Mouse (Mus musculus) limb, embryonic 14.5 days (tissue): ENCODE measurements around the gene Golgb1. TPM values are rescaled to one million over a fixed set of nuclear protein-coding genes. Genes with fewer than 3 reads are reported as not detected.

Experiments
- ATAC-seq: fragments of 200-750 bp; cut with Nextera tagmentation; 2 replicates; pipeline ENCODE4 v1.8.0; 2017; ENCODE audit warnings: low read depth, moderate number of reproducible peaks, moderate TSS enrichment; ENCODE audit not compliant: low FRiP score
- DNase-seq: peaks from one replicate; pipeline ENCODE4 v3.0.0-alpha.2; 2015; ENCODE audit warnings: low spot score
- H3K27ac ChIP-seq: fragments of 300-500 bp; sonication (generic); replicated peaks from 2 replicates; pipeline ENCODE4 v1.5.1; 2014; ENCODE audit warnings: low read depth, mild to moderate bottlenecking, low read length, moderate library complexity, mixed read lengths
- H3K27me3 ChIP-seq: fragments of 300-500 bp; sonication (generic); 2 replicates; pipeline ENCODE4 v1.6.1; 2014; ENCODE audit warnings: low read length, mixed read lengths; ENCODE audit not compliant: control insufficient read depth, insufficient read depth
- H3K36me3 ChIP-seq: fragments of 300-500 bp; sonication (generic); 2 replicates; pipeline ENCODE4 v1.6.1; 2014; ENCODE audit warnings: mild to moderate bottlenecking, low read length, moderate library complexity, mixed read lengths; ENCODE audit not compliant: control insufficient read depth, insufficient read depth
- H3K4me1 ChIP-seq: fragments of 300-500 bp; sonication (generic); 2 replicates; pipeline ENCODE4 v1.6.1; 2014; ENCODE audit warnings: antibody characterized with exemption, low read length, mixed read lengths; ENCODE audit not compliant: control insufficient read depth, insufficient read depth
- H3K4me2 ChIP-seq: fragments of 300-500 bp; sonication (generic); replicated peaks from 2 replicates; pipeline ENCODE4 v1.6.1; 2014; ENCODE audit warnings: low read depth, mild to moderate bottlenecking, low read length, moderate library complexity; ENCODE audit not compliant: severe bottlenecking
- H3K4me3 ChIP-seq: fragments of 300-500 bp; sonication (generic); replicated peaks from 2 replicates; pipeline ENCODE4 v1.5.1; 2014; ENCODE audit warnings: low read length
- H3K9ac ChIP-seq: fragments of 300-500 bp; sonication (generic); 2 replicates; pipeline ENCODE4 v1.6.1; 2014; ENCODE audit warnings: mild to moderate bottlenecking, low read depth, low read length, moderate library complexity; ENCODE audit not compliant: severe bottlenecking
- H3K9me3 ChIP-seq: fragments of 300-500 bp; sonication (generic); 2 replicates; pipeline ENCODE4 v1.6.1; 2016; ENCODE audit warnings: low read length; ENCODE audit not compliant: control insufficient read depth
- POLR2A ChIP-seq: fragments of 200-500 bp; IDR thresholded peaks from 2 replicates; pipeline ENCODE4 v1.8.0; 2012; ENCODE audit warnings: inconsistent platforms, mild to moderate bottlenecking, moderate library complexity, borderline replicate concordance; ENCODE audit not compliant: insufficient read depth, insufficient read length; ENCODE audit errors: extremely low read depth
- WGBS: fragments of 180-500 bp; shearing (Covaris S2); extraction: QIAGEN DNeasy Blood & Tissue Kit; methylation state at CpG from one replicate; pipeline ENCODE4 v1.1.7; 2014; 5-methylcytosine and 5-hydroxymethylcytosine counted together
- polyA plus RNA-seq, 2 experiments: library from polyadenylated mRNA; depleted of rRNA in 1 of 2; stranded (reverse) in 1 of 2; unstranded in 1 of 2; fragments of >200 nt; fragmentation: Nextera tagmentation in 1 of 2; extraction: Ambion mirVana in 1 of 2; gene quantifications; 2 replicates each; pipeline versions ENCODE4 v1.2.1 to v1.2.3; 2012 to 2014

Gene Golgb1
- polyA plus RNA-seq, 2 experiments = 52.4 to 123 TPM

DNA sequence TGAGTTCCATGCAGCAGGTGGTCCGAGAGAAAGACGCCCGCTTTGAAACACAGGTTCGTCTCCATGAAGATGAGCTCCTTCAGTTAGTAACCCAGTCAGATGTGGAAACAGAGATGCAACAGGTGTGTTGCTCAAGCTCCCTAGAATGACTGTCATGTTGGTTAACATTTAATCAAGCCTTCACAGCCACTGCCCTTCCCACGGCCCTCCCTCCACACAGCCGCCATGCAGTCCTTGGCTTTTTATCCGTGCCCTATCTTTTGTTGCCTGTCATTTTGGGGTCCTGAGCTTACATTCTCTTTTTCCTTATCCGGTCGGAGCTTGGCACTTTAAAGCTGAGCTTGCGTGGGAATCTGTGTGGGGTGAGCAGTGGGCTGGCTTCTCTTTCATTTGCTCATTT is 18.4 kb downstream of the Golgb1 start:
- TF ChIP-seq POLR2A = no peak
- Histone ChIP-seq H3K9me3 (no peaks in the 10 kb centered on the region), H3K27ac (no peak overlapping the region), H3K4me2 (no peak overlapping the region), H3K4me3 (no peak overlapping the region), H3K27me3 (no peaks in the 10 kb centered on the region), H3K36me3 (peaks cover 83% of the 10 kb centered on the region), H3K4me1 (no peaks in the 10 kb centered on the region), H3K9ac (no peak overlapping the region)
- no peak for ATAC-seq
- WGBS = 94% methylated on average over 10 of the region's 10 CpGs
- DNase-seq = no peak

DNA sequence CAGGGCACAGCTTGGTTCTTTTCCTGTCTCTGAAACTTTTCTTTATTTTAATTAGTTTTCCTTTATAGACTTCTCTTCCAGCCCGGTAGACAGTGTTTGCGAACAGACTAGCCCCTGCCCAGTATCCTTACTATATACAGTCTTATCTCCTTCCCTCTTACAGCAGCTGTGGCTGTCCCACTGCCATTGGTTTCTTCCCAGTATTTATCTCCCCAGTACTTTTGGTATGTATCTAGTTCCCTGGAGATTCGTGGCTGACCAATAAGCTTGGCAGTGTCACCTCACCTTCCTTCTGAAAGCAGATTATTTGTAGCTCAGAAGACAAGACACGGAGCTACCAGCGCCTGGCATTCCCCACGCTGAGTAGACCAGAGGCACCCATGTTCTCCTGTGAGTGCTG is 21.8 kb downstream of the Golgb1 start:
- WGBS = 90% methylated on average over 6 of the region's 6 CpGs
- H3K27ac ChIP-seq = no peak overlapping the region
- peaks cover 86% of the 10 kb centered on the region for H3K36me3 ChIP-seq

DNA sequence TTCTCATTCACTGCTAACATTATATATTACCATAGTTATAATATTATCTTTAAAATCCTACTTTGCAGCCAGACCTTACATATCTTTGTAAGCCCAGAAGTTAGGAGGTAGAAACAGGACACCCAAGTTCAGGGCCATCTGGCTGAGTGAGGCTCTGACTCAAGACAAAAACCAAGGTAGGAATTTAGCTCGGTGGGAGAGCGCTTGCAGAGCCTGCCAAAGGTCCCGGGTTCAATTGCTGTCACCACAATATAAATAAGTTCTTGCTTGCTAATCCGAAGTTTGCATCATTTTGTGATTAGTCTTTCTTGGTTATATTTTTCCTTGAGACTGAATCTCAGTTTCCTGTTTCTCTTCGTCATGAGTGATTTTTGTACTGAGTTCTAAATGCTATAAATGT is 28.2 kb downstream of the Golgb1 start:
- H3K4me1 ChIP-seq = no peaks in the 10 kb centered on the region
- no peak for ATAC-seq
- no peak for TF ChIP-seq POLR2A
- no peak overlapping the region for H3K27ac ChIP-seq
- DNase-seq = no peak
- 95% methylated on average over 5 of the region's 5 CpGs for WGBS
- H3K4me2 ChIP-seq = no peak overlapping the region
- no peak overlapping the region for H3K4me3 ChIP-seq
- H3K36me3 ChIP-seq = peaks cover 70% of the 10 kb centered on the region
- no peaks in the 10 kb centered on the region for H3K9me3 ChIP-seq
- no peaks in the 10 kb centered on the region for H3K27me3 ChIP-seq
- no peak overlapping the region for H3K9ac ChIP-seq

More for the DNA sequence above, 21.8 kb downstream of the Golgb1 start:
- H3K9ac ChIP-seq = no peak overlapping the region
- H3K4me2 ChIP-seq = no peak overlapping the region
- no peaks in the 10 kb centered on the region for H3K27me3 ChIP-seq
- H3K9me3 ChIP-seq = no peaks in the 10 kb centered on the region
- ATAC-seq (no peak), DNase-seq (no peak)
- H3K4me3 ChIP-seq = no peak overlapping the region
- no peaks in the 10 kb centered on the region for H3K4me1 ChIP-seq
- no peak for TF ChIP-seq POLR2A

- Histone ChIP-seq H3K9me3 (no peaks in the 10 kb centered on the region), H3K9ac (no peak overlapping the region), H3K27me3 (no peaks in the 10 kb centered on the region), H3K4me3 (no peak overlapping the region), H3K4me2 (no peak overlapping the region), H3K27ac (no peak overlapping the region), H3K36me3 (peaks cover 69% of the 10 kb centered on the region), H3K4me1 (no peaks in the 10 kb centered on the region)
- 82% methylated on average over 10 of the region's 10 CpGs for WGBS
- no peak for DNase-seq
- TF ChIP-seq POLR2A = no peak
- no peak for ATAC-seq
Measured at GRCm38 (mm10) chr16:36911909-36912308, 37.0 kb downstream of the Golgb1 start.

- Histone ChIP-seq H3K4me3 (no peak overlapping the region), H3K27ac (no peak overlapping the region), H3K27me3 (no peaks in the 10 kb centered on the region), H3K9me3 (no peaks in the 10 kb centered on the region), H3K4me2 (no peak overlapping the region), H3K36me3 (peaks cover 73% of the 10 kb centered on the region), H3K4me1 (no peaks in the 10 kb centered on the region), H3K9ac (no peak overlapping the region)
- ATAC-seq (no peak), DNase-seq (no peak)
- TF ChIP-seq POLR2A = no peak
- WGBS = 87% methylated on average over 13 of the region's 13 CpGs
Measured at GRCm38 (mm10) chr16:36912311-36912710, 37.4 kb downstream of the Golgb1 start.

- DNase-seq (no peak), ATAC-seq (0 out of 2 replicates have a peak, but pooled peaks have one; percentile 23)
- Histone ChIP-seq H3K4me1 (no peaks in the 10 kb centered on the region), H3K4me3 (no peak overlapping the region), H3K4me2 (no peak overlapping the region), H3K9ac (no peak overlapping the region), H3K27me3 (no peaks in the 10 kb centered on the region), H3K36me3 (peaks cover 79% of the 10 kb centered on the region), H3K9me3 (no peaks in the 10 kb centered on the region), H3K27ac (no peak overlapping the region)
- TF ChIP-seq POLR2A = no peak
- WGBS = 75% methylated on average over 5 of the region's 5 CpGs
Measured at GRCm38 (mm10) chr16:36914195-36914594, 39.3 kb downstream of the Golgb1 start.
